Mouse (Mus musculus) heart, postnatal 0 days (tissue): ENCODE measurements around the gene Il12b.

ENCODE experiments used
- CTCF ChIP-seq: IDR thresholded peaks from 2 replicates; pipeline ENCODE4 v1.5.1; 2016; ENCODE audit warnings: antibody characterized with exemption, control low read depth, low read depth
- EP300 ChIP-seq: IDR thresholded peaks from 2 replicates; pipeline ENCODE4 v1.6.1; 2016; ENCODE audit warnings: antibody characterized with exemption, low read depth

DNA sequence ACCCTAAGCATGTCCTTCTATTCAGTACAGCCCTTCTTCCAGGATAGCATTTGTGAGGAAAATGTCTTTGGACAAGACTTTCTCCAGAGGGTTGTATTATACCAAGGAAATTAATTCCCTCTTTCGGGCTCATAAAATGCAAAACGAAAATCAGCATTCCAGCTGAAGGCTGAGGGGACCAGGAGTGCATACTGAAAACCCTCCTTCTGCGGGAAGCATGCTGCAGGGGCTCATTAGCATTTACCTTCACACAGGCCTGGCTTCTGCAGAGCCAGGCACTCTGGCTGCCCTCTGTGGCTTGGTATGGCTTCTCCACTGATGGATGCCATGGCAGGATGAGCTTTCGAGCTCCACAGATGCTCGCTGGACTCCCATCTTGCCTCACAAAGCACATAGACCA, 24.1 kb downstream of the Il12b start:
- TF ChIP-seq CTCF (no peak), EP300 (no peak)
